Mouse (Mus musculus): Measurements from ENCODE around the gene Rhbdl3.

Rhbdl3 gene

DNA sequence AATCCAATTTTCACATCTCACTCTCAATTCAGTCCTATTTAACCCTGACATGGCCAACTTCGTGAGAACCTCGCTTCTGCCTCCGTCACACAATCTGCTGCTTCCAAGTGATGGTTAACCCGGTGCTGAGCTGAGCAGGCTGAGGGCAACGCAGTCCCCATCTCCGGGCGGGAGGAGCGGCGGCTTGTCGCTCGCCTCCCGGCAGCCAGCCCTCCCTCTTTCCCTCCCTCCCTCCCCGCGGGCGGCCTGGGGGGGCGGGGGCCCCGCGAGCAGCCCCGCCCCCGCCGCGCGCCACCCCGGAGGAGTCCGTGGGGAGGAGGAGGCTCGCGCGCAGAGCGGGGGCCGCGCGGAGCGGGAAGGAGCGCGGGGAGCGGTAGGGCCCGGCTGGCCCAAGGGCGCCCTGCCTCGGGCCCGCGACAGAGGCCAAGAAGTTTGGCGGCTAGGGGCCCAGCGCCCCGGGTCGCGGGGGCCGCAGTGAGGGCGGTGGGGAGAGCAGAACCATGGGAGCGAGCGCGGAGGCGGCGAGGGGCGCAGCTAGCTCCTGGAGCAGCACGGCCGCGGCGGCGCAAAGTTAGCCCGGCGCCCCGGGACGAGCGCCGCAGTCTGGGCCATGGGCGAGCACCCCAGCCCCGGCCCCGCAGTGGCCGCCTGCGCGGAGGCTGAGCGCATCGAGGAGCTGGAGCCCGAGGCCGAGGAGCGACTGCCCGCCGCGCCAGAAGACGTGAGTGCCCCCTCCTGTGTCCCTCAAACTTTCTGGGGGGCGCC is at the start of gene Rhbdl3:
Rhbdl3 (plus strand) TSS at position 362 of the 765 bp plus-strand sequence.
- DNase-seq (ENCODE audit: inconsistent ontology term): peak; percentile 79

GRCm38 (mm10) chr11:80264137-80264536 is 36.6 kb upstream of the Rhbdl3 start:
- no peak for DNase-seq (ENCODE audit: inconsistent ontology term)

GRCm38 (mm10) chr11:80271096-80271495 is 29.6 kb upstream of the Rhbdl3 start:
- DNase-seq (ENCODE audit: inconsistent ontology term): no peak

DNA sequence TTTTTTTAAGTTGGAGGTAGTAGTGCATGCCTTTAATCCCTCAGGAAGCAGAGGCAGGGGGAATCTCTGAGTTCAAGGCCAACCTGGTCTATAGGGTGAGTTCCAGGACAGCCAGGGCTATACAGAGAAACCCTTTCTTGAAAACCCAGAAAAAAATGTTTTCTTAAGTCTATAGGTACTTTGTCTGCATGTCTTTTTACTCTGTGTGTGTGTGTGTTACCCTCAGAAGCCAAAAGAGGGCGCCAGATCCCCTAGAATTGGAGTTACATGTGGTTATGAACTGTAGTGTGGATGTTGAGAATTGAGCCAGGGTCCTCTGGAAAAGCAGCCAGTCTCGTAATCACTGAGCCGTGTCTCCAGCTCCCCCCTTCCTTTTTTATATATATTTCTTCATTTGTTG is 25.7 kb upstream of the Rhbdl3 start:
- no peak for DNase-seq (ENCODE audit: inconsistent ontology term)

- DNase-seq (ENCODE audit: inconsistent ontology term): no peak
Measured at GRCm38 (mm10) chr11:80278054-80278453, 22.7 kb upstream of the Rhbdl3 start.

DNA sequence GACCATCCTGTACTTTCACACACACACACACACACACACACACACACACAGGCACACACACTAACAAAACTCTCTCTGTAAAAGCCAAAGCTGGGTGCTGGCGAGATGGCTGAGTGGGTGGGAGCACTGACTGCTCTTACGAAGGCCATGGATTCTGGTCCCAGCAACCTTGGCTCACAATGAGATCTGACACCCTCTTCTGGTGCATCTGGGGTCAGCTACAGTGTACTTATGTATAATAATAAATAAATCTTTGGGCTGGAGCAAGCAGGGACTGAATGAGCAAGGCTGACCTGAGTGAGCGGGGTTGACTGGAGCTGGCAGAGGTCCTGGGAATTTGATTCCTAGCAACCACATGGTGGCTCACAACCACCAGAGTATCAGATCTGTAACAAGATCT is 16.9 kb upstream of the Rhbdl3 start:
- peak; percentile 33 for DNase-seq (ENCODE audit: inconsistent ontology term)

GRCm38 (mm10) chr11:80284641-80285040 is 16.1 kb upstream of the Rhbdl3 start:
- DNase-seq (ENCODE audit: inconsistent ontology term): no peak

DNA sequence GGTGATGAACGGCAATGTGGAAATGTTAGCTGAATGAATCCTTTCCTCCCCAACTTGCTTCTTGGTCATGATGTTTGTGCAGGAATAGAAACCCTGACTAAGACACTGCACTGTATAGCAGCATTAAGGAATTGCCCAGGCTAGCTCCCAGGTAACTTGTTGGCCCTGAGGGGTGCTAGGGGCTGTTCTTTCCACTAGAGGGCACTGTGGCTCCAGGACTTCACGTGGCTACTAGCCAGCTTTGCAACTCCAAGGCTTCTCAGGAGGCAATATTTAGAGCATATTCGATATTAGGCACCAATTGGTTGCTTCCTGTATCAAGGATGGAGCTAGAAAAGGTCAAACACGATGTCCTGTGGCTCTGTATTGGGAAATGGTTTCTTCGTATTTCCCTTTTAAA is 13.6 kb upstream of the Rhbdl3 start:
- peak; percentile 42 for DNase-seq (ENCODE audit: inconsistent ontology term)

DNA sequence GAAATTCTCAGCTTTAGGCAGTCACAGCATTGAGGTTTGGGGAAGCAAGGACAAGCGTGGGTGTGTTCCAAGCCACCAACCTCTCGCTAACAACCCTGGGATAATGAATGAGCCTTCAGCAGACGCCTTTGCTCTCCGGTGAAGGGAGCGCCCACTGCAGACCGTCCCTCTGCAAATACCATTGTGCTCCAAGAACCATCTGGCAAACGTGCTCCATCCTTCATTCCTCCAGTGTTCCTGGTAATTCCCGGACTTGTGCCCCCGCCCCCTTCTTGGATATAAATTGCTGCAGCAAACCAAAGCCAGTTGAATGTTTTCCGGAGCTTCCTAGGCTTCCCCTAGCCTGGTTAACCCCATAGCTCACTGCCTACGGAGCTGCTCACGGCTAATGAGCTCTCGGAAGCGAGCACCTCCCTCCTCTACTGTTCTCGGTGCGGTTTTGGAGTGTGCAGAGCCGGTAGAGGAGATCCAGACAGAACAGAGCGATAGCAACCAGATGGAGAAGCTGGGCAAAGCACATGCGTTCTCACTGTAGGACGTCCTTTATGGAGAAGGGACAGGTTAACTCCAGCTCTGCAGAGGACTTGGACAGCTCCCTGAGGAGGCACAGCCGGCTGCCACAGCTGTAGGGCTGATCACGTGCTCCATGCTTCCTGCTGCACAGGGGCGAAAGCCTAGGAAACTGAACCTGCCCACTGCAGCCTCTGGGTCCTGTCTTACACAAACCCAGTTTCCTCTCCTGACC is 10.8 kb upstream of the Rhbdl3 start:
- DNase-seq (ENCODE audit: inconsistent ontology term): peak; percentile 58

- DNase-seq (ENCODE audit: inconsistent ontology term): no peak
Measured at GRCm38 (mm10) chr11:80291004-80291403, 9.7 kb upstream of the Rhbdl3 start.

- no peak for DNase-seq (ENCODE audit: inconsistent ontology term)
Measured at GRCm38 (mm10) chr11:80292463-80292862, 8.2 kb upstream of the Rhbdl3 start.

- DNase-seq (ENCODE audit: inconsistent ontology term): peak; percentile 68
Measured at GRCm38 (mm10) chr11:80295066-80295465, 5.6 kb upstream of the Rhbdl3 start.

- no peak for DNase-seq (ENCODE audit: inconsistent ontology term)
Measured at GRCm38 (mm10) chr11:80295785-80296184, 4.9 kb upstream of the Rhbdl3 start.

DNA sequence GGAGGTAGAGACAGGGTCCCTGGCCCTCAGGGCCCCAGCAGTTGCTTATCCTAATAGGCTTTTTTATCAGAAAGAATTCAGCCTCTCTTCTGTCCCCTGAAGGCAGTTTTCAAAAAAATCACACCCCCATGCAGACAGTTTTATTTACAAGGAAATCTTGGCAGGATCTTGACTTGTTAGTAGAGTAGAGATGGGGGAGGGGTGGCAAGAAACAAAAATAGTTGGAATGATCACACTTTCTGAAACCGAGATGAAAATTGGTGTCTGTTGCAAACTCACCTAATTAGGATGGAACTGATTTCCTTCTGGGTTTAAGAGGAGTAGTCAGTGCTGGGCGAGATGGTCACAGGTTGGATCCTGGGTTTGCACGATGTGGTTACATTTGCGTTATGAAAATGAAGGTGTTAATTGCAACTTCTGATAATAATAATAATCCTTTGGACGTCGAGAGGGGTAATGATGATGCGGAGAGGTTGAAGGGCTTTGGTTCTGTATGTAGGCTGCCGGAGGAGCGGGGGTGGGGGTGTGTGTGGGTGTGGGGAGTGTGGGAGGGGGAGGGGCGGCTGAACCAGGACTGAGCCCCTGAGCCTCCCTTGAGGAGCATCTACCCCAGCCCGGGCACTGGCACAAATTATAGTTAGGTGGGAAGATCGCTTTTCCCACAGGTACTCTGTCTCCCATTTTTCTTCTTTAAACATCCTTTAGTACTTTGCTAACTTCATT is 1.0 kb upstream of the Rhbdl3 start:
- no peak for DNase-seq (ENCODE audit: inconsistent ontology term)

GRCm38 (mm10) chr11:80301316-80302045 is 769 bp downstream of the Rhbdl3 start:
- peak; percentile 72 for DNase-seq (ENCODE audit: inconsistent ontology term)

DNA sequence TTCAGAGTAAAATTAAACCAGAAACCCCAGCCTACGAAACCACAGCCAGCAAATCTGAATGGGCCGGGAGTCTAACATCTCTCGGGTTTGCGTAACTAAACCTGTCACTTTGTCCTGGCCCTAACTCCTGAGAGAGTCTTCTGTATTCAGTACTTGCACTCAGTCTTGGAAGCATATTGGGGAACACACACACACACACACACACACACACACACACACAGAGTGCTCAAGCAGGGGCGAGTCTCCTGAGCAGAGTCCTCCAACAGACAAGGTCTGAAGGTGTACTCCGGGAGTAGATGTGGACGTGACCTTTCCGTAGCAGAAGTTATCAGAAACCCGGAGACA is 1.3 kb downstream of the Rhbdl3 start:
- no peak for DNase-seq (ENCODE audit: inconsistent ontology term)

DNA sequence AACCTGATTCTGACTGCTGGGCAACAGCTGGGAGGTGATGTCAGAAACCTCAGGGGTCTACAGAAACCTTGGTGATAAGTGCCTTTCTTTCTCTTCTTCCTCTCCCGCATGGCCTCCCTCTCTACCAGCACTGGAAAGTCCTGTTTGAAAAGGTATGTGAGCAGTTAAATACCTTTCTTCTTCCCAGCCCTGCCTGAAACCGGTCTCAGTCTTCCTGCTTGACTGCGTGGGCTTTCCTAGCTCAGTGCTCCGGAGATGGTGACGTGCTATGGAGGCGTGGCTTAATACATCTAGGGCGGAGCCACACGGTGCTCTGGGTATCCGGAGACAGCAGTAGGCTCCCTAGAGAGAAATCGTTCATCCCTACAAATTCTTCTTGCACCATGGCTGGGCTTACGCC is 1.8 kb downstream of the Rhbdl3 start:
- DNase-seq (ENCODE audit: inconsistent ontology term): peak; percentile 69

- DNase-seq (ENCODE audit: inconsistent ontology term): no peak
Measured at GRCm38 (mm10) chr11:80303746-80304145, 3.0 kb downstream of the Rhbdl3 start.

DNA sequence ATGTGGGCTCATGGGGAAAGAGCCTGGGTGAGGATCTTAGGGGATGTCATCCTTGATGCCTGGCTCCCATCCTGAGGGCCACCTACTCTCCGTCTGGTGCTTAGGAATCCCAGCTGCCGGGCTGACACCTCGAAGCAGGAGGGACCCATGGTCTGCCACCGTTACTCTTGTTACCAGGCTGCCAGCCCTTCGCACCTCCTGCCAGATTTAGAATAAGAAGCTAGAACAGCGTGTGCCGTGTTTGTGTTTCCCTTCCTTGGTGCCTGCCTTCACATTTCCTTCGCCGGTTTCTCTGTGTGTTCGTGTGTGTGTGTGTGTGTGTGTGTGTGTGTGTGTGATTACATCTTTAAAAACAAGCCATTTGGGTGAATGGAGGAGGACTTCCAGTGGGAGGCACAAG is 4.1 kb downstream of the Rhbdl3 start:
- no peak for DNase-seq (ENCODE audit: inconsistent ontology term)

- no peak for DNase-seq (ENCODE audit: inconsistent ontology term)
Measured at GRCm38 (mm10) chr11:80308537-80308936, 7.8 kb downstream of the Rhbdl3 start.

DNA sequence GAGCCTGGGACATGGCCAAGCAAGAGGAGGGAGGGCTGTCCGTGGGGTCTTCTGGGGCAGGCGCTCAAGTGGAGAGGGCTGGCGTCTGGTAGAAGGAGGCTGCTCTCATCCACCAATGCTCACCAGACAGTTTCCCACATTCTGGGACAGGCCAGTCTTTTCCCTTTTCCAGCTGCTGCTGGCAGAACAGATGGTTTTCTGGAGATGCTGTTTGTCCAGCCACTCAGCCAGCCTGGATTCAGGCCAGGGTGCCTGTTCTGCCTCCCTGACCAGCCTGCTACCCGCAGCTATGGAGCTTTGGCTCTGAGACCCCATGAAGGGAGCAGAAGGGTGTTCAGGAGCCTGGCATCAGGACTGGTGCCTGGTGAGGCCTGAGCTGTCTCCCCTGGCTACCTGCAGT is 10.6 kb downstream of the Rhbdl3 start:
- DNase-seq (ENCODE audit: inconsistent ontology term): no peak

DNA sequence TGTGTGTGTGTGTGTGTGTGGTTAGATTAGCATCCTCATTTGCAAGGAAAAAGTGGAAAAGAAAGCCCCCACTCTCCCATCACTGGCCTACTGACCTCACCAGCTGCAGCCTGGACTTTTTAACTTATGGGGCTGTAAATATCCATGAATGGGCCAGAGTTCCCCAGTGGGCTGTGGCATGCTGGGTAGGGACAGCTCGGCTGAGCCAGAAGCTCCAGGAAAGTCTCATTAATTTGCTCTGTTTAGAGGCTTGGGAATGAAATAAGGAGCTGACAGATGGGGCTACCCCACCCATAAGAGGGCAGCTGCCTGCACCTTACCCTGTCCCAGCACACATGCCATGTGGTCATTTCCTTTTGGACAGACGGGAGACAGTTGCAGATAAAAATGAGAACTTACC is 11.3 kb downstream of the Rhbdl3 start:
- DNase-seq (ENCODE audit: inconsistent ontology term): no peak
